Mouse (Mus musculus): ENCODE measurements around the gene Sprr2i. TPM values are rescaled to one million over a fixed set of nuclear protein-coding genes. Genes with fewer than 3 reads are reported as not detected.

Sprr2i gene
- not detected for total RNA-seq (2021)
- long read RNA-seq, experiment 1, result 0 reads
- long read RNA-seq, experiment 2, result 0 reads

GRCm38 (mm10) chr3:92407691-92408090 is at the start of gene Sprr2i:
TSS of gene Sprr2i (plus strand) at chr3:92407991.
- no peak for DNase-seq

GRCm38 (mm10) chr3:92361619-92362018 is 46.2 kb upstream of the Sprr2i start:
- DNase-seq, result no peak

- DNase-seq, result no peak
These were observed 42.9 kb upstream of the Sprr2i start, which contains the start of gene Sprr2f for GRCm38 (mm10) chr3:92364887-92365286. TSS of gene Sprr2f (plus strand) at chr3:92365187.

- no peak for DNase-seq
These were observed 34.2 kb upstream of the Sprr2i start for GRCm38 (mm10) chr3:92373613-92374012.

GRCm38 (mm10) chr3:92385385-92385784 is 22.4 kb upstream of the Sprr2i start, which contains the start of gene Sprr2h:
TSS of gene Sprr2h (plus strand) at chr3:92385685.
- DNase-seq, result no peak

GRCm38 (mm10) chr3:92394301-92394700 is 13.5 kb upstream of the Sprr2i start:
- no peak for DNase-seq

- DNase-seq, result no peak
These were observed 10.0 kb downstream of the Sprr2i start, which contains the start of gene Sprr2j-ps for GRCm38 (mm10) chr3:92417782-92418181. TSS of gene Sprr2j-ps (plus strand) at chr3:92418082.

- no peak for DNase-seq
These were observed 21.5 kb downstream of the Sprr2i start, which contains the start of gene Gm9774 for GRCm38 (mm10) chr3:92429323-92429722. TSS of gene Gm9774 (minus strand) at chr3:92429423.

- no peak for DNase-seq
These were observed 24.5 kb downstream of the Sprr2i start, which contains the start of gene Sprr2k for GRCm38 (mm10) chr3:92432282-92432681. TSS of gene Sprr2k (plus strand) at chr3:92432582.

- no peak for DNase-seq
These were observed 30.9 kb downstream of the Sprr2i start, which contains the start of gene Sprr1b for GRCm38 (mm10) chr3:92438689-92439088. TSS of gene Sprr1b (minus strand) at chr3:92438789.

- DNase-seq, result no peak
These were observed 32.4 kb downstream of the Sprr2i start for GRCm38 (mm10) chr3:92440177-92440576.

GRCm38 (mm10) chr3:92455151-92455550 is 47.4 kb downstream of the Sprr2i start:
- no peak for DNase-seq

- no peak for DNase-seq
These were observed 50.8 kb downstream of the Sprr2i start, which contains the start of gene Sprr3 for GRCm38 (mm10) chr3:92458620-92459019. TSS of gene Sprr3 (minus strand) at chr3:92458720.

Other genes with a start within 250 kb of the Sprr2i start
- not detected for gene Sprr2a1, start 192.2 kb upstream of the Sprr2i start, total RNA-seq (2021)
- not detected for gene Sprr2a2, start 192.1 kb upstream of the Sprr2i start, total RNA-seq (2021)
- gene Sprr2a3, start 122.6 kb upstream of the Sprr2i start, total RNA-seq (2021), result not detected
- not detected for gene Sprr2b, start 91.4 kb upstream of the Sprr2i start, total RNA-seq (2021)
- gene Sprr2d, start 68.9 kb upstream of the Sprr2i start, total RNA-seq (2021), result not detected
- gene Sprr2e, start 55.8 kb upstream of the Sprr2i start, total RNA-seq (2021), result not detected
- not detected for gene Sprr2f, start 42.8 kb upstream of the Sprr2i start, total RNA-seq (2021)
- gene Sprr2h, start 22.3 kb upstream of the Sprr2i start, total RNA-seq (2021), result not detected
- gene Sprr2j-ps, start 10.1 kb downstream of the Sprr2i start, total RNA-seq (2021), result not detected
- 10 to 100 TPM in 1 of 2 experiments, 1 to 10 TPM in 1; 8.2 to 10.7 TPM for gene Gm9774, start 21.4 kb downstream of the Sprr2i start, total RNA-seq (2021)
- not detected for gene Sprr2k, start 24.6 kb downstream of the Sprr2i start, total RNA-seq (2021)
- not detected for gene Sprr1b, start 30.8 kb downstream of the Sprr2i start, total RNA-seq (2021)
- gene Sprr3, start 50.7 kb downstream of the Sprr2i start, total RNA-seq (2021), result not detected
- gene Sprr1a, start 77.9 kb downstream of the Sprr2i start, total RNA-seq (2021), result not detected
- not detected for gene Sprr4, start 92.5 kb downstream of the Sprr2i start, total RNA-seq (2021)
- not detected for gene 2310046K23Rik, start 126.5 kb downstream of the Sprr2i start, total RNA-seq (2021)
- gene Ivl, start 165.7 kb downstream of the Sprr2i start, total RNA-seq (2021), result not detected
- not detected for gene Smcp, start 181.0 kb downstream of the Sprr2i start, total RNA-seq (2021)
- gene 2210017I01Rik, start 199.5 kb downstream of the Sprr2i start, total RNA-seq (2021), result not detected
- not detected for gene Lce6a, start 213.7 kb downstream of the Sprr2i start, total RNA-seq (2021)
- gene Lce1a1, start 240.3 kb downstream of the Sprr2i start, total RNA-seq (2021), result not detected
- not detected for gene Lce1b, start 248.9 kb downstream of the Sprr2i start, total RNA-seq (2021)

Measured in adrenal gland, postnatal 10 days (tissue).